In genomic region chr2:129999296-129999695, GRCm38 (mm10) we compare ENCODE assay signal across 28 mouse cellular contexts. TPM values are rescaled to one million over a fixed set of nuclear protein-coding genes. Genes with fewer than 3 reads are reported as not detected.
DNase-seq lines count a peak whose midpoint lies in the region; ATAC-seq and TF ChIP-seq lines count a peak whose summit lies in the region.
"Had no signal": no experiment of that assay in that cellular context is flagged by ENCODE, and none has a peak within 500 bp of the region (broad histone marks: within the 10 kb centered on the region; RNA-seq: fewer than 3 reads in every experiment).

No protein-coding gene starts in this region.

- no peaks in the 10 kb centered on the region for H3K27me3 ChIP-seq in cerebellum, adult 2 months (ENCODE audit: control insufficient read depth, insufficient read depth, low read length)
- H3K27me3 ChIP-seq: embryonic facial prominence, embryonic 13.5 days; heart, embryonic 15.5 days; hindbrain, embryonic 13.5 days; midbrain, embryonic 15.5 days; neural tube, embryonic 12.5 days; stomach, embryonic 15.5 days had no signal

- 0 out of 2 replicates have a peak overlapping the region, but pooled peaks have one; percentile 15 for H3K27ac ChIP-seq in left cerebral cortex, adult 2 months
- no peak overlapping the region for H3K27ac ChIP-seq in cerebellum, adult 2 months (ENCODE audit: insufficient read depth, low read length)
- H3K27ac ChIP-seq: embryonic facial prominence, embryonic 13.5 days; heart, embryonic 15.5 days; hindbrain, embryonic 13.5 days; macrophage; midbrain, embryonic 15.5 days; neural tube, embryonic 12.5 days; stomach, embryonic 15.5 days had no signal

- 47% methylated on average over 4 of the region's 4 CpGs for WGBS in cerebellum, adult 2 months

- ATAC-seq in erythroid progenitor cell, adult 5-6 weeks (replicated peaks; ENCODE audit: low FRiP score, poor library complexity, severe bottlenecking): no peak
- ATAC-seq: inflammation-experienced regulatory T-cells, adult 6 months; liver, postnatal 0 days; lung, postnatal 0 days; midbrain, embryonic 15.5 days had no signal

- no peak overlapping the region for H3K4me3 ChIP-seq in left cerebral cortex, adult 2 months
- H3K4me3 ChIP-seq in cerebellum, adult 2 months (replicated peaks; ENCODE audit: insufficient read depth, low read depth, low read length): no peak overlapping the region
- H3K4me3 ChIP-seq: embryonic facial prominence, embryonic 13.5 days; heart, embryonic 15.5 days; hindbrain, embryonic 13.5 days; midbrain, embryonic 15.5 days; neural tube, embryonic 12.5 days; stomach, embryonic 15.5 days had no signal

- intact Hi-C loops in left cerebral cortex, adult 2 months (cut with DNase I): no loop called here
- intact Hi-C loops in left cerebral cortex, postnatal 10 days (cut with DNase I): loop anchor here (5.0 kb wide), 1 partner anchor 92 kb away; no protein-coding TSS in a partner anchor

- DNase-seq in left cerebral cortex, adult 2 months (ENCODE audit: extremely low spot score in 1 of 2, low spot score in 2 of 2): no peak
- DNase-seq in left cerebral cortex, postnatal 10 days (ENCODE audit: extremely low spot score in 1 of 2, low spot score in 2 of 2): no peak
- DNase-seq in cerebellum, adult 2 months: peak; percentile 30 to 52
- peak; percentile 34 to 48 for DNase-seq in cerebellum, postnatal 25 days
- DNase-seq in adrenal gland, adult 18-20 months (ENCODE audit: low spot score in 2 of 2): no peak
- no peak for DNase-seq in heart, adult 11 months
- DNase-seq: adrenal gland, postnatal 10 days; embryo, embryonic 11 days; gastrocnemius, postnatal 36 days; heart, postnatal 36 days; kidney, adult 18-20 months; liver, postnatal 0 days; right cerebral cortex, postnatal 14 days; thymus, postnatal 25 days had no signal

- no peak for TF ChIP-seq CTCF in left cerebral cortex, adult 2 months (IDR thresholded peaks at IDR 0.05)
- no peak for TF ChIP-seq CTCF in cerebellum, adult 2 months (IDR thresholded peaks at IDR 0.05; ENCODE audit: borderline replicate concordance, insufficient read depth, low read depth, low read length)

- no peak for TF ChIP-seq POLR2A in cerebellum, adult 2 months (IDR thresholded peaks at IDR 0.05; ENCODE audit: borderline replicate concordance, insufficient read depth, low read length)

- H3K4me1 ChIP-seq in cerebellum, adult 2 months (ENCODE audit: control insufficient read depth, insufficient read depth, low read length): peaks cover 18% of the 10 kb centered on the region
- H3K4me1 ChIP-seq: embryonic facial prominence, embryonic 13.5 days; hindbrain, embryonic 13.5 days; midbrain, embryonic 15.5 days; neural tube, embryonic 12.5 days; stomach, embryonic 15.5 days had no signal

RNA-seq across cellular contexts. Expression of gene Tgm3, which starts 12.9 kb away (rescaled TPM):
- total RNA-seq in left cerebral cortex, adult 2 months (2021): 1 to 10 TPM; 3.2 to 3.3 TPM
- 1 to 10 TPM; 4.3 to 5.1 TPM for total RNA-seq in left cerebral cortex, postnatal 10 days (2021)
- polyA plus RNA-seq in cerebellum, adult 2 months (2012; rRNA removed): 0.10 and 0.11 TPM in 2 replicates
- 1 to 10 TPM in 1 of 2 experiments, under 1 TPM in 1; 0.10 to 5.3 TPM for total RNA-seq in adrenal gland, adult 18-20 months (2021)
- total RNA-seq in erythroid progenitor cell, adult 5-6 weeks (2015; ENCODE audit: low replicate concordance): 0.42 TPM in 1 of 2 replicates, not detected in the other
- total RNA-seq in erythroid progenitor cell, adult 5-6 weeks (2017; ENCODE audit: low replicate concordance): 0.13 TPM in 1 of 2 replicates, not detected in the other
- total RNA-seq: gastrocnemius, postnatal 36 days; MEL had no signal
- polyA plus RNA-seq: C2C12; heart, embryonic 15.5 days; hindbrain, embryonic 13.5 days; inflammation-experienced regulatory T-cells, adult 6 months; kidney, embryonic 16.5 days; liver, embryonic 11.5 days; liver, postnatal 0 days; lung, postnatal 0 days; macrophage; neural tube, embryonic 12.5 days had no signal

Comparison
In these comparisons a context has a peak if more than half of its experiments do, and no peak if none do; other contexts are left out.
1. DNase-seq: peak in cerebellum, adult 2 months (2 of 2) and cerebellum, postnatal 25 days (2 of 2); none in left cerebral cortex, adult 2 months (0 of 2), left cerebral cortex, postnatal 10 days (0 of 2), adrenal gland, adult 18-20 months (0 of 2) and heart, adult 11 months (single experiment).